In the genomic region with DNA sequence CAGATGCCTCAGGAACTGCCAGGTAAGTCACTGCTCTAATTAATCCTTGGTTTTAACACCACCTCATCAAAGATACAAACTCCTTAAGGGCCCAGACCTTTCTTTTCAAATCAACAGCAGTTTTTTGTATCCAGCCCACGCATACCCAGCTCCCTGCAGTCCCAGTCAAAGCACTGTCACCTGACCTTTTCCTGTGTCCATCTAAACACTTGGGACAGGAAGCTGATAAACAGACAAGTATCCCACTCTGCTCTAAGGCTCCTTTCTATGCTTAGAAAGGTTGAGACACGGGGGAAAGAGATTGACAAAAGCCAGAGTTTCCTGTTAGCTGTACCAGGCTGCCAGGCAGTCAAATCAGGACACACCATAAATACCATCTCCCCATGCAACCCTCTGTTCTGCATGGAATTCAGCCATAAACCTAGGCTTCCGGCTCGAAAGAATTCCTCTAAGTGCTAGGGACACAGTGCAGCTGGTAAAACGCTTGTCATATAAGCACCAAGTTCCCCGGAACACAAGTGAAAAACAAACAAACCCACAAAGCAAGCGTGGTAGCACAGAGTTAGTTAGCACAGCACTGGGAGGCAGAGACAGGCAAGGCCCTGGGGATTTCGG, we compare ENCODE assay signal across 9 mouse cellular contexts. TPM values are rescaled to one million over a fixed set of nuclear protein-coding genes. Genes with fewer than 3 reads are reported as not detected.
A peak's percentile ranks its signal among the peaks of the same experiment; 100 is the strongest.
DNase-seq lines count a peak whose midpoint lies in the region; ATAC-seq and TF ChIP-seq lines count a peak whose summit lies in the region.
"Had no signal": no experiment of that assay in that cellular context is flagged by ENCODE, and none has a peak within 500 bp of the region (broad histone marks: within the 10 kb centered on the region; RNA-seq: fewer than 3 reads in every experiment).

No protein-coding gene starts in this region.

- H3K9ac ChIP-seq in midbrain, postnatal 0 days (replicated peaks; ENCODE audit: low read length, poor library complexity, severe bottlenecking) = no peak overlapping the region

- peaks cover 21% of the 10 kb centered on the region for H3K4me1 ChIP-seq in olfactory bulb, adult 2 months (ENCODE audit: control insufficient read depth, insufficient read depth, low read length)
- no peaks in the 10 kb centered on the region for H3K4me1 ChIP-seq in midbrain, postnatal 0 days (ENCODE audit: insufficient read depth, low read length)

- intact Hi-C loops in left cerebral cortex, postnatal 14 days (cut with DNase I) = no loop called here
- intact Hi-C loops in left cerebral cortex, postnatal 4 days (cut with DNase I) = no loop called here
- intact Hi-C loops in gastrocnemius, postnatal 14 days (cut with DNase I; ENCODE audit: low total_unique reads) = no loop called here

- peaks cover 70% of the 10 kb centered on the region for H3K36me3 ChIP-seq in midbrain, postnatal 0 days (ENCODE audit: insufficient read depth, low read length)

- peak; percentile 22 for DNase-seq in embryo, embryonic 10.5 days (ENCODE audit: low spot score)
- DNase-seq in embryo, embryonic 11 days = no peak
- peak; percentile 57 to 83 for DNase-seq in left cerebral cortex, postnatal 14 days (ENCODE audit: low spot score in 2 of 2)
- no peak for DNase-seq in left cerebral cortex, postnatal 4 days
- DNase-seq in kidney, postnatal 10 days = peak; percentile 48
- no peak for DNase-seq in gastrocnemius, postnatal 14 days
- no peak for DNase-seq in midbrain, postnatal 0 days (ENCODE audit: low spot score)
- DNase-seq: gastrocnemius, postnatal 36 days had no signal

- H3K9me3 ChIP-seq in midbrain, postnatal 0 days (ENCODE audit: low read length) = no peaks in the 10 kb centered on the region

- peak overlapping the region; percentile 12; the same call in 1 of the 2 replicates for H3K27ac ChIP-seq in olfactory bulb, adult 2 months (ENCODE audit: insufficient read depth, low read depth, low read length)
- H3K27ac ChIP-seq in midbrain, postnatal 0 days (ENCODE audit: low read depth, low read length) = no peak overlapping the region

- H3K4me3 ChIP-seq in olfactory bulb, adult 2 months (ENCODE audit: insufficient read depth, low read depth, low read length) = no peak overlapping the region
- no peak overlapping the region for H3K4me3 ChIP-seq in midbrain, postnatal 0 days (ENCODE audit: low read depth, low read length)

- H3K4me2 ChIP-seq in midbrain, postnatal 0 days (ENCODE audit: low read depth, low read length, poor library complexity, severe bottlenecking) = no peak overlapping the region

- no peak for ATAC-seq in midbrain, postnatal 0 days (ENCODE audit: low FRiP score)

- TF ChIP-seq CTCF in olfactory bulb, adult 2 months (IDR thresholded peaks at IDR 0.05; ENCODE audit: insufficient read depth, low read depth, low read length) = no peak
- TF ChIP-seq CTCF in midbrain, postnatal 0 days (IDR thresholded peaks at IDR 0.05) = no peak

- no peaks in the 10 kb centered on the region for H3K27me3 ChIP-seq in midbrain, postnatal 0 days (ENCODE audit: insufficient read depth, low read length)

- no peak for TF ChIP-seq POLR2A in olfactory bulb, adult 2 months (IDR thresholded peaks at IDR 0.05; ENCODE audit: insufficient read depth, low read depth, low read length)

- WGBS in olfactory bulb, adult 2 months = 51% methylated on average over 8 of the region's 8 CpGs
- 75% methylated on average over 8 of the region's 8 CpGs for WGBS in midbrain, postnatal 0 days

RNA-seq across cellular contexts. Expression of gene Psmc1, which starts 18.0 kb away (rescaled TPM):
- total RNA-seq in left cerebral cortex, postnatal 14 days (2021) = 100 to 1,000 TPM; 191 to 192 TPM
- 100 to 1,000 TPM; 184 to 191 TPM for total RNA-seq in left cerebral cortex, postnatal 4 days (2021)
- polyA plus RNA-seq in olfactory bulb, adult 2 months (2012; ENCODE audit: insufficient read depth, insufficient read length, low replicate concordance, missing spikeins) = 492 TPM in 1 of 2 replicates, not detected in the other
- total RNA-seq in gastrocnemius, postnatal 14 days (2021) = 100 to 1,000 TPM; 177 to 181 TPM
- total RNA-seq in midbrain, postnatal 0 days (2014; rRNA removed) = 95.3 and 124 TPM in 2 replicates
- polyA plus RNA-seq in midbrain, postnatal 0 days (2015; fragmentation: Nextera tagmentation; extraction: Ambion mirVana) = 289 and 306 TPM in 2 replicates

RNA-seq across cellular contexts. Expression of gene Nrde2, which starts 31.5 kb away (rescaled TPM):
- 10 to 100 TPM; 15.0 to 15.5 TPM for total RNA-seq in left cerebral cortex, postnatal 14 days (2021)
- total RNA-seq in left cerebral cortex, postnatal 4 days (2021) = 10 to 100 TPM; 17.8 to 19.9 TPM
- not detected in 2 replicates for polyA plus RNA-seq in olfactory bulb, adult 2 months (2012; ENCODE audit: insufficient read depth, insufficient read length, low replicate concordance, missing spikeins)
- total RNA-seq in gastrocnemius, postnatal 14 days (2021) = 1 to 10 TPM; 7.7 to 9.7 TPM
- 13.9 and 23.4 TPM in 2 replicates for total RNA-seq in midbrain, postnatal 0 days (2014; rRNA removed)
- polyA plus RNA-seq in midbrain, postnatal 0 days (2015; fragmentation: Nextera tagmentation; extraction: Ambion mirVana) = 12.9 and 13.1 TPM in 2 replicates

Comparison
In these comparisons a context has a peak if more than half of its experiments do, and no peak if none do; other contexts are left out.
1. DNase-seq: peak in embryo, embryonic 10.5 days (single experiment), left cerebral cortex, postnatal 14 days (2 of 2) and kidney, postnatal 10 days (single experiment); none in embryo, embryonic 11 days (single experiment), left cerebral cortex, postnatal 4 days (single experiment), gastrocnemius, postnatal 14 days (single experiment) and midbrain, postnatal 0 days (single experiment).